Mouse (Mus musculus): ENCODE measurements around the gene Mgat4a.

GRCm38 (mm10) chr1:37428911-37429310 is 111.9 kb downstream of the Mgat4a start:
- TF ChIP-seq CTCF (IDR thresholded peaks at IDR 0.05; ENCODE audit: low read depth) (no peak), EP300 (IDR thresholded peaks at IDR 0.05; ENCODE audit: low read depth) (no peak)
